Mouse (Mus musculus) thymus, adult 2 months (tissue): ENCODE data around the gene Lzts2.

Experiments
- CTCF ChIP-seq: fragments of 200-500 bp; IDR thresholded peaks from 2 replicates; pipeline ENCODE4 v1.5.1; 2012; ENCODE audit warnings: mild to moderate bottlenecking, control low read depth, low read length, moderate library complexity, borderline replicate concordance; ENCODE audit not compliant: control insufficient read depth, poor library complexity, insufficient read depth; ENCODE audit errors: extremely low read depth
- POLR2A ChIP-seq: fragments of 200-500 bp; IDR thresholded peaks from 2 replicates; pipeline ENCODE4 v1.6.1; 2012; ENCODE audit warnings: mild to moderate bottlenecking, low read length, control low read depth, moderate library complexity; ENCODE audit not compliant: control insufficient read depth, poor library complexity, insufficient read depth; ENCODE audit errors: extremely low read depth

GRCm38 (mm10) chr19:45007425-45008191 is 6.6 kb upstream of the Lzts2 start:
- TF ChIP-seq CTCF = no peak
- TF ChIP-seq POLR2A = no peak
